Mouse (Mus musculus) cerebellum, adult 11-12 months (tissue): ENCODE results near the gene Fcgrt.

Experiments used
- DNase-seq: peaks from one replicate; pipeline ENCODE4 v3.0.0; 2022

Gene Fcgrt

DNA sequence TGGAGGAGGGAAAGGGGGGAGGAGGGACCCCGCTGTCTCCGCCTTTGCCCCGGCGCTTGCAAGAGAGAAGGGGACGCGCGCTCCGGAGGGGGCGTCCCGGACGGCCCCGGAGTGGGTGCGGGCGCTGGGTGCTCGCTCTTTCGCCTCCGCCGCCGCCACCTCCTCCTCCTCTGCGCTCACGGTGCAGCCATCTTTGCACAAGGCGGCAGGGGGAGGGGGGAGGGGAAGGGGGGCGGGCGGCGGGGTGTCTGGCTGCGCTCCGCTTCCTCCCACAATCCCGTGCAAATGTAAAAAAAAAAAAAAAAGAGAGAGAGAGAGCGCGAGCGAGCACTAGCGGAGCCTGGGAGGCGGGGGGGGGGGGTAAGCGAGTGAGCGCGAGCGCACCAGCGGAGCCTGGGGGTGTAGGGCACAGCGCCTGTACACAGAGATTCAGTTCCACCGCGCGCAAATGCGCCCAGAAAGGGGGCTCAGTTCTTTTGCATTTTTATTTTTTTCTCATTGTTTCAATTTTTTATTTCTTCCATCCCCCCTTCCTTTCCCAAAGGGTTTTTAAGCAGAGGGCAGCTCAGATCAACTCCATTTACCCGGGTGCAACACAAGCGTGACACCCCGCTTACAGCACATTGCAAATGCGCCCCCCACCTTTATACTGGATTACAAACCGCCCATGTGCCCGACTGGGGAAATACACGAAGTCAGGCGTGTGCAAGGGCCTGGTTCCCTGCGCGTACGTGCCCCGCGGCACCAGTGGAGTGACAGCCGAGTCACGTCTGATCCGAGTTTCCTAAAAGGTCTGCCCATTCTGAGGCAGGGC lies 50.3 kb downstream of the Fcgrt start:
- peak; percentile 86 for DNase-seq

DNA sequence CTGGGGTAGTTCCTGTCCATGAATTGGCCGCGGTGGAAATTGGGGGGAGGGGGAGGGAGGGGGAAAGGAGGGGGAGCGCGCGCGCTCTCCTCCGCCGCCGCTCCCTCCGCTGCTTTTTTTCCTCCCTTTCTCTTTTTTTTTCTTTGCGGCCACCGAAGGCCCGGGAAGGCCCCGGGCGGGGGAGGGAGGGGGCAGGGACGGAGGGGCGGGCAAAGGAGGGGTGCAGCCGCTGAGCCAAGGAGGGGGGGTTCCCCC lies 50.9 kb downstream of the Fcgrt start, which contains the start of gene Prr12:
TSS of gene Prr12 (minus strand) at position 20 of the 255 bp plus-strand sequence.
- no peak for DNase-seq

DNA sequence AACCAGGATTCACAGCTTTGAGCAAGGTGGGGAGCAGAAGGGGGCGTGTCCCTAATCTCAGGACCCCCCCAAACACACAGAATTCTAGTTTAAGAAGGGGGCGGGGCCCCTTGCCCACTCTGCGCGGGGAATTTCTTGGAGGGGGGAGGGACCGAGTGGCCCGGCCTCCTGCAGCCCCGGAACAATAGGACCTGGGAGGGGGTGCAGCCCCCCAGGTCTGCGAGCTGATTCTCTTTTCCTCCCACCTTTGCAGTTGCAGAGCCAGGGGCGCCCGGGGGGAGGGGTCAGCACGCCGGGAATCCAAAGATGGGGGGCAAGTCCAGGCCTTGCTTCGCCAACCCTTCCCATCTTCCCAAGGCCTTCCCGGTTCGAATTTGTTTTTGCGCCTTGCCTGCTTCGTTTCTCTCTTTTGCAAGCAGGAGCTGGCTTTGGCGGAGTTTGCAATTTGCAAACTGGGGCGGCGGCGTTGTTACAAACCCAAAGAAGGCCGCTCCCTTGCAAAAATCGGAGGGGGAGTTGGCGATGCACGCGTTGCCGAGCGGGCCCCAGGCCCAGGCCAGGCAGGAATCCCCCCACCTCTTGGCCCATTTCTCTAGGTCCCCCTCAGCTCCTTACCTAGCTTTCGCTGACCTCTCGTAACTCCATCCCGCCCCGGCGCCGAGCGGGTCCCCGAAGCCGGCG lies 51.3 kb downstream of the Fcgrt start:
- peak; percentile 82 for DNase-seq

DNA sequence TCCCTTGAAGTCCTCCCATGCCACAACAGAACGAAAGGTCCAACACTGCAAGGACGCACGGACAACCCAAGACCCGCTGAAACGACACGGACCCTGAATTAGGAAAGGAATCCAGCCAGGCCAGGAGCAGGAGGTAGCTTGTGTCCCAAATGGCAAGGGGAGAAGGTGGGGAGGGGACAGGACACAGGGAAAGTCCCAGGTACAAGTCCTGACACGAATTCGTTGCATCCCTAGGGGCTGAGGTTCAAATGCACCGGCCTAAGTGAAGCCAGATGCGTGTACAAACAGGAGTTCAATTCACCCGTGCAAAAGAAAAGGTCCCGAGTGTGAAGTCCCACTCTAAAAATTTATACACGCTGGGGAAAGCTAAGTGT lies 52.1 kb downstream of the Fcgrt start:
- peak; percentile 56 for DNase-seq

DNA sequence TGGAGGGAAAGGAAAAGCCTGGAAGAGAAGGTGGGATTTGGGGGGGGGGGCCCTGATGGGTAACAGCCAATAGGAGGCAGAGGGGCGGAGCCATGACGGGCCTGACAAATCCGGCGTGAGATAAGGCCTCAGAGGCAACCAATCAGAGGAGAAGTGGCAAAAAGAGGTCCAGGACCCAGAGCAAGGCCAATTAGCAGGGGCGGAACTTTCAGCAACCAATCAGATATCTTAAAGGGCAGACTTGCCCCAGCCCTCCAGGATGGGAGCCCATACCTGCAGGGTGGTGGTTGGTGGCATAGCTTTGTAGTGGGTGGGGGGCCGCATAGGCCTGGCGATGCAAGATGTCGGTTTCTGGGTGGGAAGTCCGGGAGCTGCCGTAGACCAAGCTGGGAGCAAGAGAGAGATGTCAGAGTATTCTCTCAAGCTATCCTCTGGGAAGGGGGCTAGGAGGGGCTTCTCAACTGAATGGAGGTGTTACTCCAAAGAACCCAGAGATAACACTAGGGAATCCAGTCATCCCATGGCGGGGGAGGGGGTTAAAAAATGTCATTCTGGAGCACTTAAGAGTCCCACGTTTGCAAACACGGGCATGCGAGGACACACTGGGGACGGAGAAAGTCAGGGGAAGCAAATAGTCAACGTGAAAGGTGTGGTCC lies 52.6 kb downstream of the Fcgrt start:
- DNase-seq, result peak; percentile 84

DNA sequence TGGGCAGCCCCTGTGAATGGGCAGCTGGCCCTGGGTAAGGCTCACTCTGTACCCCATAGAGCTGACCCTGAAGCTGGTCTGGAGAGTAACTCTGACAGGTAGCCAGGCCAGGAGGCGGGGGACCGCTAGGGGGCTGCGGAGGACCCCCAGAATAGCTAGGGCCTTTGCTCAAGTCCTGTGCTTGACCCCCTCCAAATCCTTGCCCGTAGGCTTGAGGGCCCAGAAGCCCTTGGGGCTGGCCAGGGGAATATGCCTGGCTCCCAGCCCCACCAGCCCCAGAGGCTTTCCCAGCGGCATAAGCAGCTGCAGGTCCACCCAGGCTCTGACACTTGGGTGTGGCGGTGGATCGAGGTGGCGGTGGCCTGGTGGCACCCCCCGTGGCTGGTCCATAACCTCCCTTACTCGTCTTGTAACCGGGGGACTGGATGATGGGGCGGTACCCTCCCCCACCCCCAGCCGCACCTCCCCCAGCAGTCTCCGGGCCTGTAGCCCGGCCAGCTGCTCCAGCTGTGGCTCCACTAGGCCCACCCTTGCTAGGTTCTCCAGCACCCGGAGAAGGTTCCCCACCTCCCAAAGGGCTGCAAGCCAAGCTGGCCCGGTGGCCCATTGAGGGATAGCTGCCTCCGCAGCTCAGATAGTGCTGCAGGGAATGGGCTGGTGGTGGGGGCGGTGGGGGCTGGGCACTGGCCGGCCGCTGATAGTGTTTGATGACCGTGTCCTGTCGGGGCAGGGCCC lies 54.6 kb downstream of the Fcgrt start:
- DNase-seq, result peak; percentile 52

DNA sequence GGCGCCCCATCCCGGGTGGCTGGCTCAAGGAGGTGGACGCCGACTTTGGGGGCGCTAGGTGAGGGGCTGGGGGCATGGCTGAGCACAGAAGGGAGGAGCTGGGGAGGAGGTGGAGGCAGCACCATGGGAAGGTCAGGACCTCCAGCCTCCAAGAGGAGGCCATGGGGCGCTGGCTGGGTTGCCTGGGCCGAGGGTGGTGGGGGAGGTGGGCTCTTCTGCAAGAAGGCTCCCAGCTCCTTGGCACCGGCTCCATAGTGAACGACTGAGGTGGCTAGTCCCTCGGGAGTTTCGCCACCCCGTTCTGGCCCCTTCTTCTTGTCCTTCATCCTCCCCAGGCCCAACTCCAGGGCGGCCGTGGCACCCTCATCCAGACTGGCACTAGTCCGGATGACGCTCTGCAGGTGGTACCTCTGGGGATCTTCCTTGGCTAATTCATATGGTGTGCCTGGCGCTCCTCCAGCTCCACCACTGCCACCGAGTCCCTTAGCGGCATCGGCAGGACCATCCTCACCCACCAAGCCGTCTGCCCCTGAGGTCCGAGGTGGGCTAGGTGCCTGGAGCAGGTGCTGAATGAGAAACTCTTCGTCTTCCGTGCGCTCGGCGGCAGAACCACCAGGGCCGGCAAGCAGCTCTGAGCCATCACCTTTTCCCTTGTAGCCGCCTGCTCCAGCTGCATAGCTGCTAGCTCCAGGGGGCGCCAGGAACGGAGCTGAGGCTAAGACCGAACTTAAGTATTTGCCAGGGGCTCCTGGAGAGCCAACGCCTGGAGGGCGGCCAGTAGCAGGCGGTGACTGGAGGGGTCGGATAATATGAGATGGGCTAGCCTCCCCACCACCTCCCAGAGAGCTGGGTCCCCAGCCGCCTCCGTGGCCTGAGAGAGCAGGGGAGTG lies 55.4 kb downstream of the Fcgrt start:
- peak; percentile 63 for DNase-seq

DNA sequence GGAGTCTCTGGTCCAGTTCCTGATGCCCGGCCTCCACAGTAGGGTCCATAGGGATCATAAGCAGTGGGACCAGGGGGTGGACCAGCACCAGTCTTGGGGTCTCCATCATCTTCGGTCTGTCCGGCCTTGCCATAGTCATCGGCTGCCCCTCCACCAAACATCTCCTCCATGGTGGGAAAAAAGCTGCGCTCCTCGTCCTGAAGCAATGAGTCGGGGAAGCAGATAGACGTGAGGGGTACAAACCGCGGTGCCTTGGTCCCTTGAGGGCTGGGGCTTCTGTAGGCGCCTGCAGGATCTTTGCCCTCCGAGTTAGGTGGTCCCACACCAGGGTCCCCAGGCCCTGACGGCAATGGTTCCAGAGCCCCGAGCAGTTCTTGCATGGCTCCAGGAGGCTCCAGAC lies 56.2 kb downstream of the Fcgrt start:
- DNase-seq, result no peak

DNA sequence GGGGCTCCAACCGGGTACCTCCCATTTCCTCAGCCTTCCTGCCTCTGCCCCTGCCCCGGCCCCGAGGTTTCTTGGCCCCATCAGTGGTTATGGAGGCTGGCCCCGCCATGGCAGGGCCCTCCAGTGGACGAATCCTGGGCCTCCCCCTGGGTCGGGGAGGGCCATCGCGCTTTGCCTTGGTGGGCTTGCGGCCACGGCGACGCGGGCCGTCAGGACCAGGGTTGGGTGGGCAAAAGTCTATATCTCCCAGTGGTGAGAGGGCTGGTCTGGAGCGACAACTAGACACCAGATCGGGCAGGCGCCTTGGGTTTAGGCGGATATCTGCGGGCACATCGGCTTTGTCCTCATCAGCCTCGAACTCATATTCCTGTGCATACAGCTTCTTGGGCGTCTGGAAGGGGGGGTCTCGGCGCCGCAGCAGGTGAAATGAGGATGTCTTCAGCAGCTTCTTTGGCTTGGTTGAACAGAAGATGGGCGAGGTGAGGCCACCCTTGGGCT lies 56.7 kb downstream of the Fcgrt start:
- DNase-seq, result no peak

DNA sequence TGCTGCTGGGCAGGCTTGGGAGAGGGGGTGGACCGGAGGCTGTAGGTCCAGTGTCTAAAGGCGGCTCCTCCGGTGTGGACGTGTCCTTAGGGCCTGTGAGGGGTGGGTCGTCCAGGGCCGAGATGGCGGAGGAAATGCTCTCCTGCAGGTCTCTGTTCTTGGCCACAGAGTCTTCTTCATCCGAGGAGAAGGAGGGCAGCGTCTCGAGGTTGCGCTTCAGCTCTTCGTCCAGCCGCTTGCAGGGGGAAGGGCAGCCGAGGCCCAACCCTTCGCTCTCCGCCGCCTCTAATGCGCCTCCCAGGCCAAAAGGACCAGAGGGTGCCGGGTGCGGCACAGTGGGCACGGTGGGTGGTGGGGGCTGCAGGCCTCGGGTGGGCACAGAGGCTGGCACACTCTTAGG lies 57.9 kb downstream of the Fcgrt start:
- no peak for DNase-seq

DNA sequence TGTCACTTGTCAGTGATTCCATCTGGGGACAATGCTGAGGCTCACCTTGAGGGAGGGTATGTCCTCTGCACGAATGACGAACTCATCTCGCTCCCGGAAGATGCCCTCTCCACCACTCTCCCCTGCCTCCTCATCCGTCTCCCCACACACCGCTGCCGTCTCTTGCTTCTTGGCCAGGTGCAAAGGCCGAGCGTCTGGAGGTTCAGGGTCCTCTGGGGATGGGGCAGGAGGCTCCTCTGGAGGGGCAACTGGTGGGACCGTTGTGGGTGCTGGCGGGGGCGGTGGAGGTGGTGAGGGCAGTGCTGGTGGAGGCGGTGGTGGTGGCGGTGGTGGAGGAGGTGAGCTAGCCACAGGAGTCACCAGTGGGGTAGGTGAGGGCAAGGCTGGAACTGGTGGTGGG lies 60.3 kb downstream of the Fcgrt start:
- DNase-seq, result no peak
